Mouse (Mus musculus) limb, embryonic 14.5 days (tissue): ENCODE results near the gene Tph2. TPM values are rescaled to one million over a fixed set of nuclear protein-coding genes. Genes with fewer than 3 reads are reported as not detected.
A peak's percentile ranks its signal among the peaks of the same experiment; 100 is the strongest.

Source experiments
- ATAC-seq: fragments of 200-750 bp; cut with Nextera tagmentation; 2 replicates; pipeline ENCODE4 v1.8.0; 2017; ENCODE audit warnings: low read depth, moderate number of reproducible peaks, moderate TSS enrichment; ENCODE audit not compliant: low FRiP score
- DNase-seq: peaks from one replicate; pipeline ENCODE4 v3.0.0-alpha.2; 2015; ENCODE audit warnings: low spot score
- H3K27ac ChIP-seq: fragments of 300-500 bp; sonication (generic); replicated peaks from 2 replicates; pipeline ENCODE4 v1.5.1; 2014; ENCODE audit warnings: low read depth, mild to moderate bottlenecking, low read length, moderate library complexity, mixed read lengths
- H3K27me3 ChIP-seq: fragments of 300-500 bp; sonication (generic); 2 replicates; pipeline ENCODE4 v1.6.1; 2014; ENCODE audit warnings: low read length, mixed read lengths; ENCODE audit not compliant: control insufficient read depth, insufficient read depth
- H3K36me3 ChIP-seq: fragments of 300-500 bp; sonication (generic); 2 replicates; pipeline ENCODE4 v1.6.1; 2014; ENCODE audit warnings: mild to moderate bottlenecking, low read length, moderate library complexity, mixed read lengths; ENCODE audit not compliant: control insufficient read depth, insufficient read depth
- H3K4me1 ChIP-seq: fragments of 300-500 bp; sonication (generic); 2 replicates; pipeline ENCODE4 v1.6.1; 2014; ENCODE audit warnings: antibody characterized with exemption, low read length, mixed read lengths; ENCODE audit not compliant: control insufficient read depth, insufficient read depth
- H3K4me2 ChIP-seq: fragments of 300-500 bp; sonication (generic); replicated peaks from 2 replicates; pipeline ENCODE4 v1.6.1; 2014; ENCODE audit warnings: low read depth, mild to moderate bottlenecking, low read length, moderate library complexity; ENCODE audit not compliant: severe bottlenecking
- H3K4me3 ChIP-seq: fragments of 300-500 bp; sonication (generic); replicated peaks from 2 replicates; pipeline ENCODE4 v1.5.1; 2014; ENCODE audit warnings: low read length
- H3K9ac ChIP-seq: fragments of 300-500 bp; sonication (generic); 2 replicates; pipeline ENCODE4 v1.6.1; 2014; ENCODE audit warnings: mild to moderate bottlenecking, low read depth, low read length, moderate library complexity; ENCODE audit not compliant: severe bottlenecking
- H3K9me3 ChIP-seq: fragments of 300-500 bp; sonication (generic); 2 replicates; pipeline ENCODE4 v1.6.1; 2016; ENCODE audit warnings: low read length; ENCODE audit not compliant: control insufficient read depth
- POLR2A ChIP-seq: fragments of 200-500 bp; IDR thresholded peaks from 2 replicates; pipeline ENCODE4 v1.8.0; 2012; ENCODE audit warnings: inconsistent platforms, mild to moderate bottlenecking, moderate library complexity, borderline replicate concordance; ENCODE audit not compliant: insufficient read depth, insufficient read length; ENCODE audit errors: extremely low read depth
- WGBS: fragments of 180-500 bp; shearing (Covaris S2); extraction: QIAGEN DNeasy Blood & Tissue Kit; methylation state at CpG from one replicate; pipeline ENCODE4 v1.1.7; 2014; 5-methylcytosine and 5-hydroxymethylcytosine counted together
- polyA plus RNA-seq, 2 experiments: library from polyadenylated mRNA; depleted of rRNA in 1 of 2; stranded (reverse) in 1 of 2; unstranded in 1 of 2; fragments of >200 nt; fragmentation: Nextera tagmentation in 1 of 2; extraction: Ambion mirVana in 1 of 2; gene quantifications; 2 replicates each; pipeline versions ENCODE4 v1.2.1 to v1.2.3; 2012 to 2014

The Tph2 gene
- polyA plus RNA-seq, 2 experiments = 0.03 TPM; not detected in 1

DNA sequence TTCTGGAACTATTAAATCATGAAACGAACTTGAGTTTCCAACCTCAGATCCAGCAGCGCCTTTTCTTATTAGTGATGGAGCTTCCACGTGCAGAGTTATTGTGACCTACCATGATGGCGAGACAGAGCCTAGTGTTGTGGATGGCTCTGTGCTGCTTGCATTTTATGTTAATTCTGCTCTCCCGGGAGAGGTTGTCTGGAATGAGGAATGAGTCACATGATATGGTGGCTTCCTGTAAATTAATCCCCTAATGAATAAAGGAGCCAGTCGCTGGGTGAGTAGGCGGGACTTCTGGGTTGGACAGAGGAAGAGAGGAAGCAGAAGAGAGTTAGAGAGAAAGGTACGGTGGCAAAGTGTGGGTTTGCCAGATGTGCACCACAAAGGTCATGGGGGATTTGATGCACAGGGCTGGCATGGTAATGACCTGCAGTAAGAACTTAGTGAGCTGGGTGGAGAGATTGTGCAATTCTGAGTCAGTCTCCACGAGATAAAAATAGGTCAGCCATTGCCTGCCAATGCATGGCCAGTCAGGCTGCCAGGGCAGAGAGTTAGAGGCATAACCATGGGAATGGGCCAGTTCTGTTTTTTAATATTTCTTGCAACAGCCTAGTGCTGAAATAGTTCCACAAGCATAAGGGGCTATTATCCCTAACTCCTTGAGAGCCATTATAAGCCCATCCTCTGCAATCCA lies 84.8 kb downstream of the Tph2 start:
- TF ChIP-seq POLR2A = no peak
- DNase-seq (no peak), ATAC-seq (no peak)
- WGBS = 67% methylated on average over 9 of the region's 9 CpGs
- H3K4me2 ChIP-seq = no peak overlapping the region
- H3K36me3 ChIP-seq = no peaks in the 10 kb centered on the region
- H3K4me3 ChIP-seq = no peak overlapping the region
- no peak overlapping the region for H3K9ac ChIP-seq
- H3K27ac ChIP-seq = no peak overlapping the region
- no peaks in the 10 kb centered on the region for H3K27me3 ChIP-seq
- no peaks in the 10 kb centered on the region for H3K4me1 ChIP-seq
- H3K9me3 ChIP-seq = no peaks in the 10 kb centered on the region

DNA sequence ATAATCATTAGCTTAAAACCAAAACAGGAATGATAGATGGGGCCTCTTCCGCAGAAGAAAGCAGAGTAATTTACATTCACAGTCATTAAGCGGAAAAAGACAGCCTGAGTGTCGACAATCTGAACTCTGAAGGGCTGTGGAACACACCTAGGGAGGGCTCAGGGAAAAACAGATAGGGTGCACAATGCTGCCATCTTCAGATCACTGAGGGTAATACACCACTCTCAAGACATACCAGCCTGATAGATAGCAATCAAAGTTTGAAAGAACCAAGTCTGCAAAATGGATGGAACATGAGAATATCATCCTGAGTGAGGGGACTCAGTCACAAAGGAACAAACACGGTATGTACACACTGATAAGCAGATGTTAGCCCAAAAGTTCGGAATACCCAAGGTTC lies 87.7 kb downstream of the Tph2 start:
- TF ChIP-seq POLR2A = no peak
- 14% methylated on average over 5 of the region's 5 CpGs for WGBS

DNA sequence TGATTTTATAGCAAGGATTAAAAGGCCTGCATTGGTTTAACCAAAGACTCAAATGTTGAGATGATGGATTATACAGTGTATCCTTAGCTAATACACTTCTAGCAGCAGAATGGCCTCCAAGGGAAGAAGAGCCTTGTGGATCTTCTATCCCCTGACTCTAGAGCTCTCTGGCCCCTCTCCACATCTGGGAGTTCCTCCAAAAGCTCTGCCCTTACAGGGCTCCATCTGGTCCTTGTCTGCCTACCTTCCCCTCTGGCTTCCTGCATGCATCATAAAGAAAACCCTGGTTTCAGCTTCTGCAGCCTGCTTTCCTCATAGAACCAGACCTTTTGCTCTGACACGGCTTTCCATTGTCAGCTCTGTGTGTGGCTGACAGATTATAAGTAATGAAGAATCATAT lies 88.6 kb downstream of the Tph2 start:
- no peak overlapping the region for H3K27ac ChIP-seq
- TF ChIP-seq POLR2A = no peak
- no peaks in the 10 kb centered on the region for H3K9me3 ChIP-seq
- no peak for ATAC-seq
- DNase-seq = no peak
- no peaks in the 10 kb centered on the region for H3K36me3 ChIP-seq
- no peaks in the 10 kb centered on the region for H3K27me3 ChIP-seq
- no peak overlapping the region for H3K4me3 ChIP-seq
- H3K4me2 ChIP-seq = no peak overlapping the region
- WGBS = 57% methylated on average over 1 of the region's 1 CpGs
- H3K4me1 ChIP-seq = no peaks in the 10 kb centered on the region
- no peak overlapping the region for H3K9ac ChIP-seq

More for the DNA sequence above, 87.7 kb downstream of the Tph2 start:
- H3K4me1 ChIP-seq = no peaks in the 10 kb centered on the region
- no peak overlapping the region for H3K4me2 ChIP-seq
- no peaks in the 10 kb centered on the region for H3K27me3 ChIP-seq
- no peak overlapping the region for H3K27ac ChIP-seq
- no peaks in the 10 kb centered on the region for H3K9me3 ChIP-seq
- peak; percentile 71 for ATAC-seq
- peak; percentile 83 for DNase-seq
- H3K36me3 ChIP-seq = no peaks in the 10 kb centered on the region
- no peak overlapping the region for H3K4me3 ChIP-seq
- no peak overlapping the region for H3K9ac ChIP-seq

DNA sequence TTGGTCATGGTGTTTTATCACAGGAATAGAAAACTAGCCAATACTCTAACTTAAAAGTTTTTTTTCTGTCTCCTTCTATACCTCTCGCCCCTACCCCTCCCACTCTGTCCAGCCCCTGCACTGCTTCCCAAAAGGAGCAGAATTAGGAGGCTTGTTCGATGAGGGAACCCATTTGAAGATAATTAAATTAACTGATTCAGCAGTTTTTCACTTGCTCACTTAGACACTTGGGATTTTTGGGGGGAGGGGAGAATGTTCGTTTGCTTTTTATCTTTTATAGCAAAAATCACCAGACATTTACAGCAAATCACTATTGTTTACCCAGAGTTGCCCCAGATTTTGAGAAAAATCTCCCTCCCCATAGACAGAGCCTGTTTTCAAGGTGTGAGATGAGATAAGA lies 106.6 kb downstream of the Tph2 start:
- no peak for ATAC-seq
- Histone ChIP-seq H3K4me3 (no peak overlapping the region), H3K27me3 (no peaks in the 10 kb centered on the region), H3K27ac (no peak overlapping the region), H3K4me1 (no peaks in the 10 kb centered on the region), H3K9ac (no peak overlapping the region), H3K4me2 (no peak overlapping the region), H3K9me3 (no peaks in the 10 kb centered on the region), H3K36me3 (no peaks in the 10 kb centered on the region)
- WGBS = 66% methylated on average over 3 of the region's 3 CpGs
- no peak for DNase-seq
- no peak for TF ChIP-seq POLR2A

DNA sequence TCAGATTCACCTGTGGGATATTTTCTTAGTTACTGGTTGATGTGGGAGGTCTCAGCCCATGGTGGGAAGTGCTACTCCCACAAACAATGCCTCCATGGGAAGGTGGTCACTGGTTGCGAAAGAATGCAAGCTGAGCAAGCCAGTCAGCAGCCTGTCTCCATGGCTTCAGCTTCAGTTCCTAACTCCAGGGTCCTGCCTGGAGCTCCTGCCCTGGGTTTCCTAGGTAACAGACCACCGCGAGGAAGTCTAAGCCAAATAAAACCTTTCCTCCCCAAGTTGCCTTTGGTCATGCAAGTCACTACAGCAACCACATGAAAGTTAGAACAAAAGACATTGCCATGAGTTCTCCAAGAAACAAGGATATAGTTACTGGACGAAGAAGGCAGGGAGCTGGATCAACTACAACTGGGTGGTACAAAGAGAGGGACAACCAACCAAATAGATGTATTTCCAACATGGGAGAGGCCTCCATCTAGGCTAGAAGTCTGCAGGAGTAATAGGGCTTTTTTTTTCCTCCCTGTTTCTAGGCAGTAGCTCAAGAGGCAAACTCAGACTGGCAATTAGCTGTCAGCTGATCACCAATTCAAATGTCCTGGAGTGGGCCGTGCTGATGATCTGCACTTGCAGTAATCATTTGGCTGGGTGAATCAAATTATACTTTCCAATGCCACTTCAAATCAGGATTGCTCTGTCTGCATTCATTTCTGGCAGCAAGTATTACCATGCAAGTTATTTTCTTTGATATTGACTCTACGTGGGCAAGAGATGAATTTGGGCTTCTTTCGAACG lies 115.5 kb downstream of the Tph2 start:
- H3K9me3 ChIP-seq = no peaks in the 10 kb centered on the region
- H3K27ac ChIP-seq = no peak overlapping the region
- H3K4me2 ChIP-seq = no peak overlapping the region
- no peaks in the 10 kb centered on the region for H3K36me3 ChIP-seq
- TF ChIP-seq POLR2A = no peak
- H3K4me3 ChIP-seq = no peak overlapping the region
- 88% methylated on average over 8 of the region's 8 CpGs for WGBS
- DNase-seq = no peak
- H3K4me1 ChIP-seq = no peaks in the 10 kb centered on the region
- H3K27me3 ChIP-seq = no peaks in the 10 kb centered on the region
- no peak for ATAC-seq
- no peak overlapping the region for H3K9ac ChIP-seq
